Mouse (Mus musculus) heart, postnatal 4 days (tissue): ENCODE results near the gene Mtmr2. TPM values are rescaled to one million over a fixed set of nuclear protein-coding genes. Genes with fewer than 3 reads are reported as not detected.

Source experiments
- DNase-seq: peaks from one replicate; pipeline ENCODE4 v3.0.0; 2021
- total RNA-seq, 2 experiments: library from RNA; stranded (reverse); gene quantifications; 2 replicates each; pipeline ENCODE4 v1.2.3; 2021

The Mtmr2 gene
- total RNA-seq, 2 experiments from 2014 or later = 47.0 TPM

DNA sequence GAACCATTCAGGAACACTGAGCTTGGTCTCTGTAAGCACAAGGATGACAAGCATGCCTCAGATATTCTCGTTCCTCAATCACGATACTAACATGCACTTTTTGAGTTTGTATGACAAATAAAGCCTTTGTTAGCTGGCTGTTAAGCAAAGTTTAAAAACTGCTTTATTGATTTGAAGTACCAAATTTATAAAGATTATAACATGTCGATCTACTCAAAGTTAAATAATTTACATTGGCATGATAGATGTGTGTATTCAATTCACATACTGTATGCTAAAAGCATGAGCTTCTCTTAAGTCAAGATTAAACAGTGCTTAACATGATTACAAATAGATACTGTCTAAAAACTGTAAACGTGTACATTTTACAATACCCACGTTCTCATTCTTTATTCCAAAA lies 59.4 kb downstream of the Mtmr2 start:
- DNase-seq = no peak

GRCm38 (mm10) chr9:13809937-13810336 lies 61.7 kb downstream of the Mtmr2 start:
- no peak for DNase-seq

- no peak for DNase-seq
Measured at GRCm38 (mm10) chr9:13818369-13818768, 70.2 kb downstream of the Mtmr2 start.

- no peak for DNase-seq
Measured at GRCm38 (mm10) chr9:13820774-13821173, 72.6 kb downstream of the Mtmr2 start.

GRCm38 (mm10) chr9:13825896-13826295 lies 77.7 kb downstream of the Mtmr2 start:
- no peak for DNase-seq

- DNase-seq = no peak
Measured at GRCm38 (mm10) chr9:13826391-13826805, 78.2 kb downstream of the Mtmr2 start.

- DNase-seq = peak; percentile 93
Measured at GRCm38 (mm10) chr9:13826832-13827405, 78.7 kb downstream of the Mtmr2 start, which contains the start of gene Cep57. Gene Cep57, minus strand, starts transcription at chr9:13827107.

GRCm38 (mm10) chr9:13827406-13828086 lies 79.3 kb downstream of the Mtmr2 start, which contains the start of gene Fam76b:
Gene Fam76b, plus strand, starts transcription at chr9:13827716.
- DNase-seq = peak; percentile 99

DNA sequence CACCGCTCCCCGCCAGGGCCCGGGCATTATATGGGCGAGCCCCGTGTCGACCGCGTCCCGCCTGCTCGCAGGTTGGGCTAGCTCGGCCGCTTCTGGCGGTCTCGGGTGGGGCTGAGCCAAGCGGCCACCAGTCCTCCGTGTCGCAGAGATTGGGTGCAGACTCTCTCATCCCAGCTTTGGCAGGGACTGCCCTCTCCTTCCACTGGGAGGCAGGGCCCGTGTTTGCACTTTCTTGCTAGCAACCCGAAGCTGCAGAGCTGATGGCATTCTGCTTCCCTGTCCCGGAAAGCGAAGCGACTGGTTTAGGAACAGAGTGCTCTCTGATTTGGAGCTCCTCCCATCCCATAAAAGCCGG lies 79.9 kb downstream of the Mtmr2 start:
- no peak for DNase-seq

GRCm38 (mm10) chr9:13835256-13835655 lies 87.0 kb downstream of the Mtmr2 start:
- DNase-seq = no peak

DNA sequence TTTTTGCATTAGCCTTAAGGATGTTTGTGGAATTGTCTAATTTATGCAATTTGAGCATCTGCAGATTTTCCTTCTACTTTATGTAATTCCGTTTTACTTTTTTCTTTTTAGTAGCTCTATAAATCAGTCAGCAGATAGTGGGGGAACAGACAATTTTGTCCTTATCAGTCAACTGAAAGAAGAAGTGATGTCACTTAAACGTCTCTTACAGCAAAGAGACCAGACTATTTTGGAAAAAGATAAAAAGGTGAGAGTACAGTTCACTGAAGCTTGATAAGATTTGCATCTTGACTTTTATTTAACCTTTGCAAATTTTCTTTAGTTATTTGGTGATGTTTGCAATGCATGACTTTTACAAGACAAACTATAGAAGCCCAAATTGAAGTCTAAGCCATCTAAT lies 88.5 kb downstream of the Mtmr2 start:
- no peak for DNase-seq

- DNase-seq = no peak
Measured at GRCm38 (mm10) chr9:13847591-13847990, 99.4 kb downstream of the Mtmr2 start.

DNA sequence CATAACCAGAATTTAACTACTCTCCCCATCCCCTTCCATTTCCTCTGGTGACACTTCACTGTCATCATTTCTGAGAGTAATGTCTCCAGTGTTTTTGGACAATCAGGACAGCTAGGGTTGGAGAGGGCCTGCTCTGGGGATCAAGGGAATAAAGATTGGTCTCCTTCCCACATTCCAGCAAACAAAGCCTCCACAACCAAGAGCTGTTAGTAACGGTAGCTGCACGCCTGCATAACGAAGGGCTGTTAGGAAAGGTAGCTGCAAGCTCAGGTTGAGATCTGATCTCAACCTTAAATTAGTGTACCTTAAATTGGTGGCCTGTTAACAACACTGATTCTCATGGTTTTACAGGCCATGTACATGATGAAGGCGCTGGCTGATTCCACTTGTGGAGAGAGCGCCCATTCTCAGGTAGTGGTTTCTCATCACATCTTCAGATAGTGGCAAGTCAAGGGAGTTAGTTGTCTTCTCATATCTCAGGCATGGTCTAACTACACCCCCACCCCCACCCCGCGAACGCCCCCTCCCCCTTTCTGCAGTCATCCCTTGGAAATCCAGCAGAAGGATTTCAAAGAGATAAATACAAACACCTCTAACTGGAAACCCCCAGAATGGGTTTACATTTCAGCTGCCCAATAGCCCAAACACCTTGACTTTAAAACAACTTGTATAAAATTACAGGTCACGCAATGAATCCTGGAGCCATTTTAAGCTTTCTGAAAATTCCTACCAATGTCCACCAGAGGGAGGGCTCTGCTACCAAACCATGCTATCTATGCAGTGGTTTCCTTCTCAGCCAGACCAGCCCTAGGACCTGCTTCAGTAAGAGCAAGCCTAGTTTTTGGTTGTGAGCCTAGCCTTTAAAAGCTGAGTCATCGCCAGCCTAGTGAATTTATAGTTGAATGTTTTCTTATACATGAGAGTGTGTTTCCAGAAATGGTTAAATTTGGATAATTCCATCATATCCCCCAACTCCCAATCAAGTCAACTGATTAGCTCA lies 100.6 kb downstream of the Mtmr2 start:
- DNase-seq = peak; percentile 42

- no peak for DNase-seq
Measured at GRCm38 (mm10) chr9:13853876-13854275, 105.7 kb downstream of the Mtmr2 start.

Other genes starting within 250 kb of the Mtmr2 start
- 10 to 100 TPM; 26.3 to 28.1 TPM for gene Cep57, start 78.7 kb downstream of the Mtmr2 start, total RNA-seq
- gene Fam76b, start 79.3 kb downstream of the Mtmr2 start, total RNA-seq = 10 to 100 TPM; 20.6 to 22.8 TPM